Mouse (Mus musculus) lung, postnatal 0 days (tissue): ENCODE results near the gene Gm6614.

Source experiments
- CTCF ChIP-seq: IDR thresholded peaks from 2 replicates; pipeline ENCODE4 v1.5.1; 2016; ENCODE audit warnings: antibody characterized with exemption, mild to moderate bottlenecking
- EP300 ChIP-seq: IDR thresholded peaks from 2 replicates; pipeline ENCODE4 v1.6.1; 2016; ENCODE audit warnings: antibody characterized with exemption, mild to moderate bottlenecking, control low read depth

DNA sequence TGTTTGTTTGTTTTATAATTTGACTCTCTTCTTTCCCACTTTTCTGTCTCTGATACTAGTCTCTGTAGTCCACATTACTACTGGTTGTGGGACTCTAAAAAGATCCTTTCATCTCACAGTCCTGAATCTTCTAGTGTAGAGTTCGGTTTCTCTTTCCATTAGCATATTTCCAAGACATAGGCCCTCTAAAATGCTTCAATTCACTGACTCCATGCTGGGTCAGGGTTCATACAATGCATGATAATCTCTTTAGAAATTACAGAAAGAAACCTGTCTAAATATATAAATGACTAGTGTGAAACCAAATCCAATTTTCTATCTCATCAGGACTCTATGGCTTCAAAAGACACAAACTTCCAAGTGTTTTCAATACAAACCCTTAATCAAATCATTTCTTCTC, 36.5 kb upstream of the Gm6614 start:
- TF ChIP-seq CTCF (no peak), EP300 (no peak)
